Mouse (Mus musculus): Measurements from ENCODE around the gene Lrrc46. TPM values are rescaled to one million over a fixed set of nuclear protein-coding genes. Genes with fewer than 3 reads are reported as not detected.

Gene Lrrc46
- polyA plus RNA-seq (2012; rRNA removed), result 1.9 and 2.1 TPM in 2 replicates

DNA sequence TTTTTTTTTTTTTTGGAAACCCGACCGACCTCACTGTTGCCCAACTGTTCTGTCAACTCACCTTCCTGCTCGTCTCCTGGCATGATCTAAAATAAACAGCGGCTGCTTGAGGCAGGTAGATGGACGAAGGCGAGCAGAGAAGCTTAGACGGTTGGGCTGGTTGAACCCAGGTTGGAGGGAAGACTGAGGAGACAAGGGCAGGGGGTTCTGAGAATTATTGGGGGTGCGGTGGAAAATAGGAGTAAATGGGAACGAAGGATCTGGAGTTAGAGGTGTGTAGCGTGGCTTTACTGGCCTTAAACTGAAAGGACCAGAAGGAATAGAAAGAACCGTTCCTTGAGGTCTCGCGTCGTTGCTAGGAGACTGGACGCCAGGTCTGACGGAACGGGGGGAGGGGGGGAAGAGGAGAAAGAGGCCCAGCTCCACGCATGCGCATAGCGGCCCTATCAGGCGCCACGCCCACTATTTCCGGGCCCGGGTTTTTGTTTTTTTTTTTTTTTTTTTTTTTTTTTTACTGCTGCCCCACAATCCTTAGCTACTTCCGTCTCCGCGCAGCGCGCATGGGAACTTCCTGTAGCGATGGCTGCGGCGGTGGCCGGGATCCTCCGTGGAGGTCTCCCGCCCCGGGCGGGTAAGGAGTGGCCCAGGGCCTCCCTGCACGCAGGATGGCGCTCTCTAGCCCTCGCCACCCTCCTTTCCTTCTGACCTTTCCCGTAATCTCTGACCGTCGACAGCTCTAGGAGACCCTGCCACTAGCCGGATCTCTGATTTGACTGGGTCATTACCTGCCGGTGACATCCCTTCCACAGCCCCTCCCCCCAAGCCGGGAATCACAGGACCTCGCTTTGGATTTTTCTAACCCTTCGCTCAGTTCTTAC lies at the start of gene Lrrc46, which contains the start of gene Mrpl10:
Gene Lrrc46 (minus strand): TSS at position 386 of the 878 bp plus-strand sequence.
Gene Mrpl10 (plus strand): TSS at position 539 of the 878 bp plus-strand sequence.

GRCm38 (mm10) chr11:97050216-97050943 lies 9.2 kb upstream of the Lrrc46 start, which contains the start of gene Osbpl7:
TSS of gene Osbpl7 (plus strand) at chr11:97050628.

GRCm38 (mm10) chr11:97029686-97030417 lies 11.4 kb downstream of the Lrrc46 start, which contains the start of gene Scrn2:
TSS of gene Scrn2 (plus strand) at chr11:97029938.

DNA sequence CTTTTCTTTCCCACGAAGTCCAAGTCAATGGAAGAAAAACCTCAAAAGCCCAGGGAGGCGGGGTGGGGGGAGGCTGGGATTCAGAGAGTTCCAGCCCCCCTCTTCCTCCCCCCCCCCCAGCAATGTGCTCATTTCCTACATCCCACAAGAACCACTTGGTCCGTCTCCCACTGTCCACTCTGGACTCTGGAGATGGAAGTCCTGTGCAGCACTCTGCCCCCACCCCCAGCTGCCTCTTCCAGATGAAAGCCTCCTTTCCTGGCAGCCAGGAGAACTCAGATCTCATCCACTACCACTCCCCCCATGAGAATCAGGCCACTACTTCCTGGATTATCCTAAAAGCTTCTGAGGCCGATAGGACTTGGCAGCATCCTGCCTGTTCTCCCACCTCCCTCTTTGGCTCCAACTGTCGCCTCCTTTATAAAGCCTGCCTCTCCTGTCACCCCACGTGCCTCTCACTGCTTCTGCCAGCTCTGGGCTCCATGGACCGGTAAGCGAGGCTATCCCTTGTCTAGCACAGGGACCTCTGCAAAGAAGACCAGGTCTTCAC lies 28.0 kb downstream of the Lrrc46 start, which contains the start of gene Sp6:
Gene Sp6 (plus strand): TSS at position 274 of the 550 bp plus-strand sequence.

Other genes with a start within 250 kb of the Lrrc46 start
- gene Nfe2l1, start 211.4 kb downstream of the Lrrc46 start, polyA plus RNA-seq (2012; rRNA removed), result 78.5 and 81.8 TPM in 2 replicates
- gene Copz2, start 191.5 kb downstream of the Lrrc46 start, polyA plus RNA-seq (2012; rRNA removed), result 10.3 and 17.6 TPM in 2 replicates
- gene Cdk5rap3, start 124.9 kb downstream of the Lrrc46 start, polyA plus RNA-seq (2012; rRNA removed), result 68.0 and 72.3 TPM in 2 replicates
- 0.08 TPM in 1 of 2 replicates, not detected in the other for gene Prr15l, start 113.3 kb downstream of the Lrrc46 start, polyA plus RNA-seq (2012; rRNA removed)
- 15.3 and 15.4 TPM in 2 replicates for gene Pnpo, start 97.4 kb downstream of the Lrrc46 start, polyA plus RNA-seq (2012; rRNA removed)
- 6.9 and 8.5 TPM in 2 replicates for gene Sp2, start 58.4 kb downstream of the Lrrc46 start, polyA plus RNA-seq (2012; rRNA removed)
- gene Sp6, start 28.0 kb downstream of the Lrrc46 start, polyA plus RNA-seq (2012; rRNA removed), result 0.78 and 0.79 TPM in 2 replicates
- gene Scrn2, start 11.5 kb downstream of the Lrrc46 start, polyA plus RNA-seq (2012; rRNA removed), result 11.7 and 12.0 TPM in 2 replicates
- 55.0 and 58.4 TPM in 2 replicates for gene Mrpl10, start 153 bp upstream of the Lrrc46 start, polyA plus RNA-seq (2012; rRNA removed)
- 13.8 TPM in 2 replicates for gene Osbpl7, start 9.2 kb upstream of the Lrrc46 start, polyA plus RNA-seq (2012; rRNA removed)
- 0.55 and 0.73 TPM in 2 replicates for gene Tbx21, start 73.9 kb upstream of the Lrrc46 start, polyA plus RNA-seq (2012; rRNA removed)
- gene Tbkbp1, start 110.1 kb upstream of the Lrrc46 start, polyA plus RNA-seq (2012; rRNA removed), result 56.0 and 57.9 TPM in 2 replicates
- gene Kpnb1, start 146.5 kb upstream of the Lrrc46 start, polyA plus RNA-seq (2012; rRNA removed), result 92.2 and 97.5 TPM in 2 replicates
- gene Npepps, start 239.2 kb upstream of the Lrrc46 start, polyA plus RNA-seq (2012; rRNA removed), result 110 and 113 TPM in 2 replicates

Data from central nervous system, embryonic 18 days (tissue).